Mouse (Mus musculus) activated CD4-positive, CD25-positive, alpha-beta regulatory T cell (primary cell): ENCODE data around the gene Tmem18. TPM values are rescaled to one million over a fixed set of nuclear protein-coding genes. Genes with fewer than 3 reads are reported as not detected.

Experiments used
- polyA plus RNA-seq, 2 experiments: library from polyadenylated mRNA; unstranded; fragments of 100-300 nt; shearing (Covaris generic); gene quantifications; one replicate each; pipeline ENCODE4 v1.2.1; 2017

Gene Tmem18
- 10 to 100 TPM; 22.2 to 27.6 TPM for polyA plus RNA-seq

GRCm38 (mm10) chr12:30584356-30584740 is at the start of gene Tmem18:
Gene Tmem18 (plus strand): TSS chr12:30584426.

Other genes starting within 250 kb of the Tmem18 start
- gene Sntg2, start 211.1 kb upstream of the Tmem18 start, polyA plus RNA-seq, result under 1 TPM in 1 of 2 experiments, not detected in 1; 0.38 TPM